Mouse (Mus musculus): ENCODE data around the gene Cftr.

DNA sequence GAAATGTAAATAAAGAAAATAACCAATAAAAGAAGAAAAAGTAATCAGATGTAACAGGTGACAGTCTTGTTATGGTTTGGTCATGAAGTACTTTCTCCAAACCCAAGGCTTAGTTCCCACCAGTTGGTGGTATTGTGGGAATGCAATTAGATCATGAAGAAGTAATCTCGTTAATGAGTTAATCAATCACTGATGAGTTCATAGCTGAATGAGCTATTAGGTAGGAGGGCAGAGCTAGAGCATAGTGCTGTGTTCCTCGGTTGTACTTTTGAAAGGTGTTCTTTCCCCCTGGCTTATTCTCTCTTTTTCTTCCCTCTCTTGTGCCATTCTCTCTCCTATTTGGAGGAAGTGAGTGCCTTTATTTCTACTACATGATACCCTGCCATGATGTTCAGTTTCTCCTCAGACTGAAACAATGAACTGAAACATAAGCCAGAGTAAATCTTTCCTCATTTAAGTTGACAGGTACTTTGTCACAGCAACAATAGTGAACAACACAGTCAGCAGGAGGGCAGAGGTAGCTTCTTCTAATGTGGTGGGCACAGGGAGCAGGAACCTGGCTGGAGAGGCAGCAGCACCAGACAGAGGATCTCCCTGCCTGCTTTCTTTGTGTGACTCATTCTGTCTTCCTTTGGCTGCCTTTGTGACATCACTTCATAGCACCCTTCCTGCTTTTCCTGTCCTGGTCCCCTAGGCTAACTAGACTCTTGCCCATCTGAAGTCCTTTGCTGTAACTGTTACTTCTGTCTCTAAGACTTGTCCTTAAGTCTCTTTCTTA is 43.1 kb upstream of the Cftr start:
- TF ChIP-seq MAX (IDR thresholded peaks at IDR 0.05; ENCODE audit: low read depth): no peak
- no peak for TF ChIP-seq POLR2A (IDR thresholded peaks at IDR 0.05; ENCODE audit: insufficient read length, low read depth)
- no peak for TF ChIP-seq CEBPB (IDR thresholded peaks at IDR 0.05; ENCODE audit: insufficient read depth, poor library complexity, severe bottlenecking)
- TF ChIP-seq POLR2AphosphoS2 (IDR thresholded peaks at IDR 0.05; ENCODE audit: insufficient read length, low read depth): no peak
- no peak for TF ChIP-seq TCF12 (IDR thresholded peaks at IDR 0.05; ENCODE audit: insufficient read depth, poor library complexity, severe bottlenecking)
- TF ChIP-seq E2F4 (IDR thresholded peaks at IDR 0.05; ENCODE audit: insufficient read depth): no peak
- no peak for TF ChIP-seq MYOG (IDR thresholded peaks at IDR 0.05; ENCODE audit: control insufficient read depth in 1 of 3, insufficient read depth in 1 of 3, insufficient read length in 2 of 3, low read depth in 2 of 3)

Data from myocyte (in vitro differentiated cells).